Mouse (Mus musculus) yolk sac, embryonic 10.5 days (tissue): ENCODE results near the gene Myh2.

Experiments
- DNase-seq: peaks from one replicate; pipeline ENCODE4 v3.0.0-alpha.2; 2017; ENCODE audit warnings: low spot score

The Myh2 gene

DNA sequence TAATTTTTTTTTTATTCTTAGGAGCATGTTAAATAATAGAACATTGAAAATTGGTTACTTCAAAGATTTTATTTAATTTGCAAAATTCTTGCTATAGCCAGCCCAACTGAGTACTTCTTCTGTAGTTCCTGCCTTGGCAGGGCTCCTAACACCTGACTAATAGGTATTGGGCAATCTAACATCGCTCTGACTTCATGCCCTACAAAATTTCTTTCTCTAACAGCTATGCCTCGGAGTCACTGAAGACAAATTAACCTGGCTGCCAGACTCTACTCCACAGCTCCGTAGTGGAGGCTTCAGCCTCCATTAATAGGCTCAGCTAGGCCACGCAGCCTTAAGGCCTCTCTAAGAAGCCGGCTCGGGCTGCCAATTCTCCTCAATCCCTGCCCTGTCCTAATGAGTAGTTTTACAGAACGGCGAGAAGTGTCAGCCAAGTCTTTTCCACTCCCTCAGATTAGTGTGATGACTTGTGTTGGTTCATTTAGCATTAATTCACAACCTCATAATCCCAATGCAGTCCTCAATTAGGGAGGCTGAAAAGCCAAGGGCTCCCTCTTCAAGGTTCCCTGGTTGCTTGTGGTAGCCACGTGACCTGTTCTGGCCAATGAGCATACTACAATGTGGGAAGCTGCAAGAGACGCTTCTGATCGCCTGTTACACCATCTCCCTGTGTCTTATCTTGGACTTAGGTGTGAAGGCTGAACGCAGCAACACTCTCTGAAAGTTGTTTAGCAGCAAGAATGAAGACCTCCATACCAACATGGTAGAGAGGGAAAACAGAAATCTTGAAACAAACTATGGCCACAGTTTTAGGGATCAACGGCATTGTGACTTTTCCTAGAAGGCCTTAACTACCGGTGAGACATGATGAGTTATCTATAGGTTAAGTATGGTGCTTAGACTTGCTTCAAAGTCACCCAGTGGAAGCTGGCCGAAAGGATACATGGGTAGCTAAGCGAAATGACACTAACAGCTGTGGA is 18.9 kb upstream of the Myh2 start:
- no peak for DNase-seq

GRCm38 (mm10) chr11:67153123-67153522 is 17.7 kb upstream of the Myh2 start:
- no peak for DNase-seq

- no peak for DNase-seq
Observed at GRCm38 (mm10) chr11:67153843-67154242, 17.0 kb upstream of the Myh2 start.

DNA sequence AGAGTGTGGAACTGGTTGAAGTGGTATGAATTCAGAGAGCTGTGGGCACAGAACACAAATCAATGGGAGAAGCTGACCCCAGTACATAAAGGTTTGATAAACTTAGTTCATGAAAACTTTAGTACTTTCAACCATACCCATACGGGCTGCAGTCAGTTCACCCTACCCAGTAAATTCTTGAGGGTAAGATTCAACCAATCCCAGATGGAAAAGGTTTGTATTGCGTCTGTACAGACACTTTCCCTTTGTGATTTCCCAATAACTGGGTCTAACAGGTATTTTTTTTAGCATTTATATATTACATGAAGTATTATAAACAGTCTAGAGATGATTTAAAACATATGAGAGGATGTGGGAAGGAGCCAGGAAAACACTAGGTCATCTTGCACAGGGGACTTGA is 15.2 kb upstream of the Myh2 start:
- no peak for DNase-seq

DNA sequence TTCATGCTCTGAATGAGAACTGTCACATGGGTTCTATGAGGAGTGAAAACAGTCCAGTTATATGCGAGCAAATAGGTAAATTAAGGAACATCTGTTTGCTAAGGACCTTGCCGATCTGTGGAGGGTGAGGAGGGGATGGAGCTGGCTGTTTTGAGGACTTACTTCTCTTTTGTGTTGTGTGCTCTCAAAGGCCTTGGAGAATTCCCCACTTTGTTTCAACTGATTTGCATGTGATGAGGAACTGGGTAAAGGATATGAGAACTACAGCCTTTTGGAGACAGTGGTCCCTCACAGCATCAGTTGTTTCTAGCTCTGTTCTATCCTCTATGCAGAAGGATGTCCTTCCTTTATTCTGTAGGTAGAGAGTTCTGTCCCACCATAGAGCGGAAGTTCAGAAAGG is 10.7 kb upstream of the Myh2 start:
- DNase-seq, result no peak

DNA sequence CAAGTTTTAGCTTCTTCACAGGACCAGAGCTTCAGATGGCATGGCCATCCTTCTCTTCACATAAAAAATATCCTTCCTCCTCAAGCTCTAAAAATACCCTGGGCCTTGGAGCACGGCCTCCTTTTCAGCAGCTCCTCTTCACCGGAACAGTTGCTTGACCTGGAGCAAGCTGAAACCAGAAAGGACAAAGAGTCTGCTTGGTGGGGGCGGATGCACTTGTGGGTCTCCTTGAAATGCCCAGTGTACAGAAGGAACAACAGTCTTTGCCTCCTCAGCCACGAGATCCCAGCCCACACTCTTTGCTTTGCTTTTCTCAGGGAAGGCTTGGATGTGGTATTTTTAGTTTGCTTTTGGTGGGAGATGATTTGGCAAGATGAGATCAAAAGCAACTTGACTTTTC is 7.1 kb upstream of the Myh2 start:
- DNase-seq, result no peak

DNA sequence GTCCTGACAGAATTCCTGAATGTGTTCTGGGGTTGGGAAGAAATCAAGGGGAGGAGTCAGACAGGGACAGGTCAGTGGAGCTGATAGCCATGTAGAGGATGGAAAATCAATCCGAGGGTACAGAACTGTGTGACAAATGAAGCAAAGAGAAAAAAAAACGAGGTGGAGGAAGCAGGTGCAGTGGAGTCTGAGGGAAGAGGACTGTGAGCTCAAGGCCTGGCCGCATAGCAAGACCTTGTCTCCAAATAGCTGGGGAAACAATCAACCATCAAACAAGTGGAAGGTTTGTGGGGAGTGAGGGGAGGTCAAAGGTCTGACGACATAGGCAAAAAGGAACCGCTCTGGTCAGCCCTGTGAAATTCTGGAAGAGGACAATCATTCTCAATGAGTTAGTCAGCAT is 6.0 kb upstream of the Myh2 start:
- no peak for DNase-seq

DNA sequence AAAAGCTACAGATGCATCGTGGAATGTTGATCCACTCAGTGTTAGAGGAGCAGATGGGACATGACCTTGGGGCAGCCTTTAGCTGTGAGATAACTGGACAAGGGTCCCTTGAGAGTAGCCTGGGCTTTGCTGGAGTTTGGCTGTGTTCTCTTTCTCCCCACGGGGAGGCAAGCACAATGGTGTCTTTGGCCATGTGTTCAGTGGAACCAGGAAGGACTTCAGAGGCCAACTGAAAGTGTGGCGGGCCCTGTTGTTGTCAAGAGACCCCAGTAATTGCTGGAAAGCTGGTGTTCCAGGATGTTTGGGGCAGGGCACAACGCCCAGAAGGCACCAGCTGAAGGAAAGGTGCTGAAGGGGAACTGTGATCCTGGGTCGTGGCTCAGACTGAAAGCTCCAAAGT is 1.5 kb upstream of the Myh2 start:
- no peak for DNase-seq

- DNase-seq, result no peak
Observed at GRCm38 (mm10) chr11:67172439-67172838, 1.6 kb downstream of the Myh2 start.

- no peak for DNase-seq
Observed at GRCm38 (mm10) chr11:67176376-67176775, 5.5 kb downstream of the Myh2 start.

- DNase-seq, result no peak
Observed at GRCm38 (mm10) chr11:67190316-67190715, 19.5 kb downstream of the Myh2 start.

GRCm38 (mm10) chr11:67190814-67191213 is 20.0 kb downstream of the Myh2 start:
- no peak for DNase-seq

DNA sequence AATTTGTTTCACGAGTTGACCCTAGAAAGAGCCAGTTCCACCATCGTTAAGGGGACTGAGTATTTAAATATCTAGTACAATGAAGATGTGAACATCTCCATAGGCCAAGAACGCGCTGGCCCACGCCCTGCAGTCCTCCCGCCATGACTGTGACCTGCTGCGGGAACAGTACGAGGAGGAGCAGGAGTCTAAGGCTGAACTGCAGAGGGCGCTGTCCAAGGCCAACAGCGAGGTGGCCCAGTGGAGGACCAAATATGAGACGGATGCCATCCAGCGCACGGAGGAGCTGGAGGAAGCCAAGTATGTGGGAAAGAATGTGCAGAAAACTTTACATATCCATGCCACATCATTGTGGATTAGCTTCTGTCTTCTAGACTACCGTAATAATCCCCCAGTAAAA is 20.7 kb downstream of the Myh2 start:
- DNase-seq, result no peak

DNA sequence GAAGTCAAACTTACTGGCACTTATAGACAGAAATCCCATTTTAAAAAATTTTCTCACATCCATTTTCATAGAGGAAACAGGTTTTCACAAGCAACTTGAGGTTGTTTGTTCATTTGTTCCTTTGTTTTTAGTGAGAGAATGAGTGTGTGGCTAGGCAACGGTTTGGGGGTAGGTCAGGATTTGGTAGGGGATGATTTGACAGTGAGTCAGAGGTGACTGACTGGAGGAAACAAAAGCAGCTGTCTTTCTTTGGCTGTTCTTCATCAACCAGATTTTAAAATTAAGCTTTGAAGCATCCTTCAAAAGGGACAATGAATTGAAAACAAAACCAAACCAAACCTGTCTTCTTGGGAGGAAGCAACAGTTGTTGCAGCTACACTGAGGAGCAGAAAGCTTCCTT is 28.5 kb downstream of the Myh2 start:
- no peak for DNase-seq

DNA sequence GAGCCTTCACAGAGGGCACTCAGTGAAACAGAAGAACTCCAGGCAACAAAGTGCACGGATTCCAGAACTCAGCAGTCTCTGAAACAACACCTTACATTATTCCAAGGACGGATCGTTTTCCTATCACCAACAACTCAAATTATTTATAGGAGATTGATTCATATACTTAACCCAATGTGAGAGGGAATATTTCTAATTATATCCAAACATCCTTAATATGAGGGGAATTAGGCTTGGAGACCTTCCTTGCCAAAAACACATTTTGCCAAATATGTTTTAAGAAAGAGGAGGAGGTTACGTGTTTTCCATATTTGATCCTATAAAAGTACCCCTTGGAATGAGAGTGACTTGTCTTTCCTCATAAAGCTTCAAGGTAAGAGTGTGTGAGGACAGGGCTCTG is 28.9 kb downstream of the Myh2 start, which contains the start of gene Myh1:
Gene Myh1, plus strand, starts transcription at position 301 of the 400 bp plus-strand sequence.
- no peak for DNase-seq

DNA sequence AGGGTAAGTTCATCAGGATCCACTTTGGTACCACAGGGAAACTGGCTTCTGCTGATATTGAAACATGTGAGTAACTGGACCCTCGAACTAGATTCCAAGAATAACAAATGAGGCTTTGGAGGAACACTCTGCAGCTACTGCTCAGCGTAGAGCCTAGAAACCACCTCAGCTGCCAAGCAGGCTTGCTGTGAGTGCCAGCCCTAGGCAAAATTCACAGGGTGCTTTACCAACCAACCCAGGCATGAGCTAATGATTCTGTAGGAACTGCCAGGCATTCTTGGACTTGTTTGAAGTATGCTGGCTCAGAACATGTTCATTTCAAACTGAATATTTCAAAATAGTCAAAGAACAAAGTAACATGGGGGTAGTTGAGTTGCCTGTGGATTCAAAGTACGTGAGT is 33.9 kb downstream of the Myh2 start:
- DNase-seq, result no peak

DNA sequence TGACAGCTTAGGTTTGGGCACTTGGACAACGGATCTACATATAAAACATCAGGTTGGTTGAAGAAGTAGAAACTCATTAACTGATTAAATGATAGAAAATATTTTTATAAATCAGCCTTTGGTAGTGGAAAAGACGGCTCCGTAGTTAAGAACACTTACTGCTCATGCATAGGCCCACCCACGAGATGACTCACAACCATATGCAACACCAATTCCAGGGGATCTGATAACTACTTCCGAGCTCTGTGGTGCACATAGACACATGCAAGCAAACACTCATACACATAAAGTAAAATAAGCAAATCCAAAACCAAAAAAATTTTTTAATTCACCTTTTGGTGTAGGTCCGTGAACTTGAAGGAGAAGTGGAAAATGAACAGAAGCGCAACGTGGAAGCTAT is 51.0 kb downstream of the Myh2 start:
- DNase-seq, result no peak

DNA sequence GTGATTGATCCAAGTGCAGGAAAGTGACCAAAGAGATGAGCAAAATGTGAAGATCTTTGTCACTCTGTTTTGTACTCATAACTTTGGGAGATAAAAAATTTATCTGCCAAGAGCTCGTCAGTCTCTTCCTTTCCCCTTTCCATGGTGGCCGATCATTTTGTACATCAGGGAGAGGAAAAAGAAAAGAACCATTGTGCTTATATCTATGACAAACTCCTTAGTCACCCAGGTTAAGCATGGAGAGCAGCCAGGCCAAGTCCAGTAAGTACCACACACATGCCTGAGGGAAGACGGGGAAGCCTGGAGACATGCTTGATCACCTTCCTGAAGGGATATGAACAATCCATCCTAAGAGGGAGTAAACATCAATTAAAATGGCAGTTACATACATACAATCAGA is 53.6 kb downstream of the Myh2 start:
- no peak for DNase-seq

- DNase-seq, result no peak
Observed at GRCm38 (mm10) chr11:67228731-67229130, 57.9 kb downstream of the Myh2 start.

- no peak for DNase-seq
Observed at GRCm38 (mm10) chr11:67229166-67229565, 58.3 kb downstream of the Myh2 start.

DNA sequence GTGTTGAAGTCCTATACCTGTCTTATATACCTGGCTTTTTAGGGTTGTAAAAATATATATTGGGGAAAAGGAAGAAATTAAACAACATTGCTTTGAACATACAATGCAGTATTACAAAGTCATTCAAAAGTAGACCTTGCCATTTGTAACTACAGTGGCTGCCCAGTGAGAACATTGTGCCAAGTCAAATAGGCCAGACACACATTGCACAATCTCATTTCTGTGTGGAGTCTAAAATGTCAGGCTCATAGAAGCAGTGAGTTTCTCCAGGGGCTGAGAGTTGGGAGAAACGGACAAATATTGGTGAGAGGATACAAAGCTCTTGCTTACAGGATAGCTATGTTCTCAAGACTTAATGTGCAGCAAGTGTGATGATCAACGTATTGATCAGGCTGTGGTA is 59.1 kb downstream of the Myh2 start:
- DNase-seq, result no peak

- DNase-seq, result peak; percentile 3
Observed at GRCm38 (mm10) chr11:67235639-67236358, 65.0 kb downstream of the Myh2 start.

DNA sequence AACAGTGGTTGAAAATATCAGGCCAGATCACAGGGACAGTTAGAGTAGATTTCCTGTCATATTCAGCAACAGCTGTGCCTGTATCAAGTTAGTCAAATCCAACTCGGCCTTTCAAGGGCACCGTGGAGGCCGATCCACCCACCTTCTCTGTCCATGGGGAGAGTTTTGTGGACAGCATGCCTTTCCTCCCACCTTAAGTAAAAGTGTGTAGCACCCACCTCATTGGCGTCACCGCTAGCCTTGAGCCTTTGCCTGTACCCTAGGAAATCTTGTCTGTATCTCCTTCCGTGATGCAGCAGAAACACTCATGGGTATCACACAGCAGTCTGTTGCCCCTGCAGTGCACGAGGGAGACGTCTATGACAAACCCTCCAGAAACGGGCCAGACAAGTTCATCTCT is 66.0 kb downstream of the Myh2 start:
- DNase-seq, result no peak
